Comparison of ENCODE assay signal across 12 mouse cellular contexts in the genomic region with DNA sequence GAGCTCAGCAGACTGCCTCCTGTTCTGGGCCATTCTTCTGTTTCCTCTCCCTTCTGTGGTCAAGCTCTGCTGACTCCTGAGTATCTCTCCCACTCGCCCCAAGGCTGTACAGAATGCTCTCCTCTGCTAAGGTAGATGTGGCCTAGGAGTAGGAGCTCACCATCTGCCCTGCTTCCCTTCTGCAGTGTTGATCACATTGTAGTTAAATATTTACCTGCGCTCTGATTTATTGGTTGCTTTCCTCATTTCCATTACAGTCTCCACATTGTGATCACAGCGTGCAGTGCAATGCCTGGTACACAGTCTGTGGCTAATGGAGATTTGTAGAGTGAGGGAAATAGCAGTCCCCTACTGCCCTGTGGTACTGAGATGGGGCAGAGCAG.
DNase-seq lines count a peak whose midpoint lies in the region; ATAC-seq and TF ChIP-seq lines count a peak whose summit lies in the region.
"Had no signal": no experiment of that assay in that cellular context is flagged by ENCODE, and none has a peak within 500 bp of the region (broad histone marks: within the 10 kb centered on the region; RNA-seq: fewer than 3 reads in every experiment).

No protein-coding gene starts in this region.

- ATAC-seq in neural tube, embryonic 11.5 days (ENCODE audit: insufficient read depth, low FRiP score, low TSS enrichment) = peak; percentile 16; the same call in 1 of the 2 replicates
- ATAC-seq in hindbrain, embryonic 16.5 days = peak; percentile 48
- no peak for ATAC-seq in CD4-positive, CD25-positive, alpha-beta regulatory T cell, adult 4 months
- no peak for ATAC-seq in megakaryocyte progenitor cell, adult 5-6 weeks (replicated peaks; ENCODE audit: poor library complexity)
- ATAC-seq: lung, postnatal 0 days had no signal

- peaks cover 8% of the 10 kb centered on the region; the same call in 1 of the 2 replicates for H3K4me1 ChIP-seq in neural tube, embryonic 11.5 days (ENCODE audit: control insufficient read depth, insufficient read depth, low read length)
- H3K4me1 ChIP-seq in hindbrain, embryonic 16.5 days (ENCODE audit: control insufficient read depth, insufficient read depth, low read depth, low read length) = no peaks in the 10 kb centered on the region; the same call in 1 of the 2 replicates
- peaks cover 21% of the 10 kb centered on the region for H3K4me1 ChIP-seq in small intestine, adult 2 months (ENCODE audit: control insufficient read depth, insufficient read depth, insufficient read length, low read length)

- H3K4me2 ChIP-seq in neural tube, embryonic 11.5 days (ENCODE audit: low read depth) = no peak overlapping the region
- H3K4me2 ChIP-seq in hindbrain, embryonic 16.5 days (ENCODE audit: low read length) = no peak overlapping the region
- H3K4me2 ChIP-seq: heart, embryonic 15.5 days had no signal

- H3K9me3 ChIP-seq in neural tube, embryonic 11.5 days (ENCODE audit: control insufficient read depth, low read length) = no peaks in the 10 kb centered on the region
- H3K9me3 ChIP-seq in hindbrain, embryonic 16.5 days (ENCODE audit: control insufficient read depth, low read length) = no peaks in the 10 kb centered on the region
- H3K9me3 ChIP-seq: heart, embryonic 15.5 days had no signal

- DNase-seq in neural tube, embryonic 11.5 days (ENCODE audit: low spot score) = no peak
- DNase-seq in neural tube, embryonic 10.5 days (ENCODE audit: extremely low spot score, low spot score) = no peak
- peak; percentile 29 for DNase-seq in kidney, postnatal 10 days
- DNase-seq in testis, postnatal 10 days (ENCODE audit: low spot score) = no peak
- DNase-seq: thymus, postnatal 25 days had no signal

- no peak for TF ChIP-seq CTCF in small intestine, adult 2 months (IDR thresholded peaks at IDR 0.05; ENCODE audit: extremely low read depth, insufficient read length, insufficient replicate concordance, low read depth, low read length)

- no peaks in the 10 kb centered on the region for H3K36me3 ChIP-seq in neural tube, embryonic 11.5 days (ENCODE audit: control insufficient read depth, insufficient read depth, low read length)
- H3K36me3 ChIP-seq in hindbrain, embryonic 16.5 days (ENCODE audit: control insufficient read depth, insufficient read depth, low read length) = no peaks in the 10 kb centered on the region
- H3K36me3 ChIP-seq in small intestine, adult 2 months (ENCODE audit: control insufficient read depth, insufficient read depth, low read length) = no peaks in the 10 kb centered on the region
- H3K36me3 ChIP-seq: heart, embryonic 15.5 days had no signal

- WGBS in neural tube, embryonic 11.5 days = 57% methylated on average over 3 of the region's 3 CpGs
- 59% methylated on average over 3 of the region's 3 CpGs for WGBS in hindbrain, embryonic 16.5 days
- 23% methylated on average over 3 of the region's 3 CpGs for WGBS in small intestine, adult 2 months

- H3K27ac ChIP-seq in neural tube, embryonic 11.5 days (ENCODE audit: low read depth, low read length) = peak overlapping the region; percentile 60
- H3K27ac ChIP-seq in hindbrain, embryonic 16.5 days (ENCODE audit: low read depth, low read length) = no peak overlapping the region
- H3K27ac ChIP-seq in small intestine, adult 2 months (ENCODE audit: insufficient read depth, low read depth, low read length) = no peak overlapping the region
- H3K27ac ChIP-seq: heart, embryonic 15.5 days had no signal

- TF ChIP-seq POLR2A in small intestine, adult 2 months (IDR thresholded peaks at IDR 0.05; ENCODE audit: low read depth, low read length) = no peak

- no peak overlapping the region for H3K9ac ChIP-seq in neural tube, embryonic 11.5 days (ENCODE audit: low read length)
- H3K9ac ChIP-seq in hindbrain, embryonic 16.5 days (ENCODE audit: low read depth, low read length) = no peak overlapping the region
- H3K9ac ChIP-seq: heart, embryonic 15.5 days had no signal

- no peaks in the 10 kb centered on the region for H3K27me3 ChIP-seq in neural tube, embryonic 11.5 days (ENCODE audit: control insufficient read depth, insufficient read depth, low read length)
- no peaks in the 10 kb centered on the region for H3K27me3 ChIP-seq in hindbrain, embryonic 16.5 days (replicated peaks; ENCODE audit: control insufficient read depth, insufficient read depth, low read length)
- no peaks in the 10 kb centered on the region for H3K27me3 ChIP-seq in small intestine, adult 2 months (ENCODE audit: control insufficient read depth, insufficient read depth, low read length)
- H3K27me3 ChIP-seq: heart, embryonic 15.5 days had no signal

- no peak overlapping the region for H3K4me3 ChIP-seq in neural tube, embryonic 11.5 days (ENCODE audit: low read depth, low read length)
- no peak overlapping the region for H3K4me3 ChIP-seq in hindbrain, embryonic 16.5 days (ENCODE audit: low read length)
- peak overlapping the region; percentile 35 for H3K4me3 ChIP-seq in small intestine, adult 2 months (ENCODE audit: low read depth, low read length)
- H3K4me3 ChIP-seq: heart, embryonic 15.5 days; myocyte had no signal

Comparison
In these comparisons a context has a peak if more than half of its experiments do, and no peak if none do; other contexts are left out.
1. ATAC-seq: peak in neural tube, embryonic 11.5 days (single experiment) and hindbrain, embryonic 16.5 days (single experiment); none in CD4-positive, CD25-positive, alpha-beta regulatory T cell, adult 4 months (single experiment) and megakaryocyte progenitor cell, adult 5-6 weeks (single experiment).